Mouse (Mus musculus): ENCODE measurements around the gene Anks1.

- no peak for TF ChIP-seq CTCF (conservative IDR thresholded peaks at IDR 0.05; ENCODE audit: low read length)
- TF ChIP-seq NANOG (IDR thresholded peaks at IDR 0.05; ENCODE audit: borderline replicate concordance, low read length): no peak
Observed at GRCm38 (mm10) chr17:27937054-27937615, 28.0 kb downstream of the Anks1 start.

All from E14TG2a.4 (cell line).